Mouse (Mus musculus): Measurements from ENCODE around the gene Tlr2. TPM values are rescaled to one million over a fixed set of nuclear protein-coding genes. Genes with fewer than 3 reads are reported as not detected.
"Not testable (repeated sequence)": the region's sequence is repeated elsewhere in the genome, so short reads cannot be mapped to it uniquely, and the experiment has no call there.

Tlr2 gene
- 2.7 and 3.1 TPM in 2 replicates for polyA plus RNA-seq (2015; fragmentation: Nextera tagmentation; extraction: Ambion mirVana)

- Histone ChIP-seq H3K27ac (no peak within 1 kb of the TSS), H3K36me3 (no peaks in the 10 kb centered on the region), H3K9me3 (replicated peaks) (no peaks in the 10 kb centered on the region), H3K4me3 (replicated peaks) (peak within 1 kb of the TSS; percentile 61), H3K4me1 (replicated peaks) (peaks cover 18% of the 10 kb centered on the region), H3K27me3 (peaks cover 11% of the 10 kb centered on the region), H3K9ac (peak within 1 kb of the TSS; percentile 49), H3K4me2 (peak within 1 kb of the TSS; percentile 73)
- WGBS (ENCODE audit: insufficient replicate concordance) = 1% methylated on average over 35 of the region's 35 CpGs
- ATAC-seq (ENCODE audit: low read depth) (peak; percentile 60), DNase-seq (peak; percentile 27)
These were observed at the start of gene Tlr2 for GRCm38 (mm10) chr3:83841095-83841850. TSS of gene Tlr2 (minus strand) at chr3:83841767.

- H3K9me3 ChIP-seq (replicated peaks) = no peaks in the 10 kb centered on the region
- no peak for DNase-seq
- no peak overlapping the region for H3K27ac ChIP-seq
- 30% methylated on average over 2 of the region's 2 CpGs for WGBS (ENCODE audit: insufficient replicate concordance)
- ATAC-seq (ENCODE audit: low read depth) = no peak
- no peak overlapping the region for H3K4me3 ChIP-seq (replicated peaks)
- no peak overlapping the region for H3K4me2 ChIP-seq
- H3K9ac ChIP-seq = no peak overlapping the region
- H3K27me3 ChIP-seq = no peaks in the 10 kb centered on the region; the same call in 1 of the 2 replicates
- no peaks in the 10 kb centered on the region for H3K4me1 ChIP-seq (replicated peaks)
- H3K36me3 ChIP-seq = no peaks in the 10 kb centered on the region
These were observed 43.6 kb upstream of the Tlr2 start for GRCm38 (mm10) chr3:83885163-83885562.

- not testable (repeated sequence) for ATAC-seq (ENCODE audit: low read depth); H3K27ac ChIP-seq; H3K4me3 ChIP-seq (replicated peaks); H3K4me2 ChIP-seq; H3K9me3 ChIP-seq (replicated peaks); H3K36me3 ChIP-seq; H3K4me1 ChIP-seq (replicated peaks); H3K9ac ChIP-seq; DNase-seq; H3K27me3 ChIP-seq
- 75% methylated on average over 5 of the region's 5 CpGs for WGBS (ENCODE audit: insufficient replicate concordance)
These were observed 37.9 kb upstream of the Tlr2 start for GRCm38 (mm10) chr3:83879261-83880050.

- Histone ChIP-seq H3K4me1 (replicated peaks) (no peaks in the 10 kb centered on the region), H3K9ac (no peak overlapping the region), H3K9me3 (replicated peaks) (no peaks in the 10 kb centered on the region), H3K4me2 (no peak overlapping the region), H3K36me3 (no peaks in the 10 kb centered on the region), H3K27ac (no peak overlapping the region), H3K4me3 (replicated peaks) (no peak overlapping the region), H3K27me3 (no peaks in the 10 kb centered on the region)
- WGBS (ENCODE audit: insufficient replicate concordance) = 75% methylated on average over 4 of the region's 4 CpGs
- DNase-seq (no peak), ATAC-seq (ENCODE audit: low read depth) (no peak)
These were observed 37.2 kb upstream of the Tlr2 start for GRCm38 (mm10) chr3:83878801-83879200.

- no peaks in the 10 kb centered on the region for H3K27me3 ChIP-seq
- ATAC-seq (ENCODE audit: low read depth) (no peak), DNase-seq (no peak)
- H3K36me3 ChIP-seq = no peaks in the 10 kb centered on the region
- H3K27ac ChIP-seq = no peak overlapping the region
- H3K4me1 ChIP-seq (replicated peaks) = no peaks in the 10 kb centered on the region
- no peak overlapping the region for H3K4me2 ChIP-seq
- no peak overlapping the region for H3K4me3 ChIP-seq (replicated peaks)
- WGBS (ENCODE audit: insufficient replicate concordance) = 57% methylated on average over 4 of the region's 4 CpGs
- H3K9me3 ChIP-seq (replicated peaks) = no peaks in the 10 kb centered on the region
- no peak overlapping the region for H3K9ac ChIP-seq
These were observed 34.7 kb upstream of the Tlr2 start for GRCm38 (mm10) chr3:83876299-83876698.

- H3K36me3 ChIP-seq; H3K4me1 ChIP-seq (replicated peaks); H3K27ac ChIP-seq; H3K4me3 ChIP-seq (replicated peaks); H3K27me3 ChIP-seq; H3K9ac ChIP-seq; DNase-seq; H3K9me3 ChIP-seq (replicated peaks); H3K4me2 ChIP-seq; ATAC-seq (ENCODE audit: low read depth): not testable (repeated sequence)
- 62% methylated on average over 2 of the region's 2 CpGs for WGBS (ENCODE audit: insufficient replicate concordance)
These were observed 33.5 kb upstream of the Tlr2 start for GRCm38 (mm10) chr3:83875078-83875477.

GRCm38 (mm10) chr3:83872853-83873252, 31.3 kb upstream of the Tlr2 start:
- H3K4me1 ChIP-seq (replicated peaks); ATAC-seq (ENCODE audit: low read depth); H3K9ac ChIP-seq; H3K27me3 ChIP-seq; H3K27ac ChIP-seq; H3K4me3 ChIP-seq (replicated peaks); H3K4me2 ChIP-seq; H3K36me3 ChIP-seq; DNase-seq; H3K9me3 ChIP-seq (replicated peaks): not testable (repeated sequence)
- WGBS (ENCODE audit: insufficient replicate concordance) = 74% methylated on average over 2 of the region's 2 CpGs

- ATAC-seq (ENCODE audit: low read depth); H3K4me1 ChIP-seq (replicated peaks): not testable (repeated sequence)
These were observed 30.4 kb upstream of the Tlr2 start for GRCm38 (mm10) chr3:83871962-83872361.

GRCm38 (mm10) chr3:83871559-83871958, 30.0 kb upstream of the Tlr2 start:
- WGBS (ENCODE audit: insufficient replicate concordance) = 79% methylated on average over 7 of the region's 7 CpGs
- not testable (repeated sequence) for H3K9me3 ChIP-seq (replicated peaks)

More at GRCm38 (mm10) chr3:83871962-83872361, 30.4 kb upstream of the Tlr2 start:
- H3K36me3 ChIP-seq; H3K4me2 ChIP-seq; DNase-seq; H3K27me3 ChIP-seq; H3K27ac ChIP-seq; H3K4me3 ChIP-seq (replicated peaks); H3K9me3 ChIP-seq (replicated peaks); H3K9ac ChIP-seq: not testable (repeated sequence)
- 78% methylated on average over 4 of the region's 4 CpGs for WGBS (ENCODE audit: insufficient replicate concordance)

GRCm38 (mm10) chr3:83869776-83870175, 28.2 kb upstream of the Tlr2 start:
- Histone ChIP-seq H3K4me2 (no peak overlapping the region), H3K27me3 (no peaks in the 10 kb centered on the region), H3K9ac (no peak overlapping the region), H3K4me1 (replicated peaks) (no peaks in the 10 kb centered on the region), H3K9me3 (replicated peaks) (no peaks in the 10 kb centered on the region), H3K4me3 (replicated peaks) (no peak overlapping the region), H3K27ac (no peak overlapping the region), H3K36me3 (no peaks in the 10 kb centered on the region)
- DNase-seq (no peak), ATAC-seq (ENCODE audit: low read depth) (no peak)
- 79% methylated on average over 2 of the region's 2 CpGs for WGBS (ENCODE audit: insufficient replicate concordance)

More at GRCm38 (mm10) chr3:83871559-83871958, 30.0 kb upstream of the Tlr2 start:
- H3K36me3 ChIP-seq; H3K27ac ChIP-seq; H3K9ac ChIP-seq; H3K4me1 ChIP-seq (replicated peaks); H3K27me3 ChIP-seq; ATAC-seq (ENCODE audit: low read depth); H3K4me2 ChIP-seq; H3K4me3 ChIP-seq (replicated peaks); DNase-seq: not testable (repeated sequence)

- not testable (repeated sequence) for H3K4me2 ChIP-seq; H3K9ac ChIP-seq; H3K9me3 ChIP-seq (replicated peaks); H3K36me3 ChIP-seq; DNase-seq; ATAC-seq (ENCODE audit: low read depth); H3K27ac ChIP-seq; H3K27me3 ChIP-seq; H3K4me1 ChIP-seq (replicated peaks); H3K4me3 ChIP-seq (replicated peaks)
These were observed 25.5 kb upstream of the Tlr2 start for GRCm38 (mm10) chr3:83867026-83867425.
